Mouse (Mus musculus) embryonic facial prominence, embryonic 12.5 days (tissue): Measurements from ENCODE around the gene Ablim1. TPM values are rescaled to one million over a fixed set of nuclear protein-coding genes. Genes with fewer than 3 reads are reported as not detected.

Source experiments
- ATAC-seq: fragments of 200-750 bp; cut with Nextera tagmentation; 2 replicates; pipeline ENCODE4 v1.8.0; 2017; ENCODE audit not compliant: insufficient number of reproducible peaks, insufficient read depth, low FRiP score, low TSS enrichment
- H3K27ac ChIP-seq: fragments of 300-500 bp; sonication (generic); 2 replicates; pipeline ENCODE4 v1.5.1; 2016; ENCODE audit warnings: mild to moderate bottlenecking
- H3K27me3 ChIP-seq: fragments of 300-500 bp; sonication (generic); 2 replicates; pipeline ENCODE4 v1.6.1; 2016; ENCODE audit warnings: mild to moderate bottlenecking, moderate library complexity
- H3K36me3 ChIP-seq: fragments of 300-500 bp; sonication (generic); 2 replicates; pipeline ENCODE4 v1.6.1; 2016; ENCODE audit warnings: mild to moderate bottlenecking
- H3K4me1 ChIP-seq: fragments of 300-500 bp; sonication (generic); 2 replicates; pipeline ENCODE4 v1.6.1; 2016
- H3K4me2 ChIP-seq: fragments of 300-500 bp; sonication (generic); replicated peaks from 2 replicates; pipeline ENCODE4 v1.6.1; 2016; ENCODE audit warnings: mild to moderate bottlenecking, moderate library complexity
- H3K4me3 ChIP-seq: fragments of 300-500 bp; sonication (generic); 2 replicates; pipeline ENCODE4 v1.5.1; 2016; ENCODE audit warnings: mild to moderate bottlenecking
- H3K9ac ChIP-seq: fragments of 300-500 bp; sonication (generic); 2 replicates; pipeline ENCODE4 v1.6.1; 2016; ENCODE audit warnings: mild to moderate bottlenecking, moderate library complexity
- H3K9me3 ChIP-seq: fragments of 300-500 bp; sonication (generic); 2 replicates; pipeline ENCODE4 v1.6.1; 2016; ENCODE audit warnings: mild to moderate bottlenecking, moderate library complexity
- WGBS: fragments of 180-500 bp; shearing (Covaris S2); methylation state at CpG from one replicate; pipeline ENCODE4 v1.1.7; 2016; 5-methylcytosine and 5-hydroxymethylcytosine counted together
- polyA plus RNA-seq: library from polyadenylated mRNA; unstranded; fragments of >200 nt; fragmentation: Nextera tagmentation; extraction: Ambion mirVana; gene quantifications from 2 replicates; pipeline ENCODE4 v1.2.1, GENCODE M21; 2016

The Ablim1 gene
- polyA plus RNA-seq, 1 experiment from 2014 or later, result 32.0 TPM

DNA sequence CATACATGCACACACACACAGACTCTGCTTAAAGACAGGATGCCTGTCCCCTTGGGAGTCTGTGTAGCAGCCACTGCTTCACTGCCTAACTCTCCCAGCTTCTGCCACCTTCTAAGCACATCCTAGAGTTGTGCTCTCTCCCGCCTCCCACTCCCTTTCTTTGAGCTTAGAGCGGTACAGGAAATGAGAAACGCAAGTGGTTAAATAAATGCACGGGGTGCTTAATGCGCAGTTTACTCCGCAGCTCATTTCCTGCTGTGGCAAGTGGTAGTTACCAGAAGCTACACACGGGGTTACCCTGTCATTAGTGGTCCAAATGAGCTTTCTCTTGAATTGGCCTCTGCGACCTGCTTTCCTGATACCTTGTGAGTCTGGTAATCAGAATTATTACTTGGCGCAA is 134.4 kb downstream of the Ablim1 start:
- Histone ChIP-seq H3K36me3 (no peaks in the 10 kb centered on the region), H3K27ac (no peak overlapping the region), H3K4me2 (no peak overlapping the region), H3K4me3 (no peak overlapping the region), H3K9ac (no peak overlapping the region), H3K4me1 (peaks cover 11% of the 10 kb centered on the region; the same call in 1 of the 2 replicates), H3K9me3 (no peaks in the 10 kb centered on the region), H3K27me3 (no peaks in the 10 kb centered on the region)
- no peak for ATAC-seq
- WGBS, result 56% methylated on average over 9 of the region's 9 CpGs

- H3K4me2 ChIP-seq, result no peak overlapping the region
- no peaks in the 10 kb centered on the region for H3K36me3 ChIP-seq
- no peaks in the 10 kb centered on the region for H3K9me3 ChIP-seq
- peaks cover 11% of the 10 kb centered on the region; the same call in 1 of the 2 replicates for H3K4me1 ChIP-seq
- ATAC-seq, result no peak
- H3K27ac ChIP-seq, result no peak overlapping the region
- WGBS, result 76% methylated on average over 7 of the region's 7 CpGs
- H3K4me3 ChIP-seq, result no peak overlapping the region
- no peak overlapping the region for H3K9ac ChIP-seq
- H3K27me3 ChIP-seq, result no peaks in the 10 kb centered on the region
Measured at GRCm38 (mm10) chr19:57179269-57179668, 135.4 kb downstream of the Ablim1 start.

DNA sequence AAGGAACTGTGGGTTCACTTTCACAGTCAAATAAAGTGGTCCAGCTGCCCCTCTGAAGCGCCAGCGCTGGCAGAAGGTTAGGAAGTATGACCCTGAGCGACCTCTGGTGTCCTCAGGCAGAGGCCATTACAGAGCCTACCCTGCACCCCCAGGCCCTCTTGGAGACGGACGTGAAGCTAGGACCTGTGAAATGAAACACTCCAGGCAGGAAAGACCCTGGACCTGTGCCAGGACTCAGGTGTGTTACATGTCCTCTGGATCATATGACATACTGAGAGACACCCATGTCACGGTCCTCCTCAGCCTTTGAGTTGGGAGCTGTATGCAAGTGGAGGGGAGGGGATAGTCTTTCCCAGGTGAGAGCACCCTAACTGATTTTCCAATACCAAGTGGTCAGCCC is 137.4 kb downstream of the Ablim1 start:
- Histone ChIP-seq H3K4me2 (no peak overlapping the region), H3K4me3 (no peak overlapping the region), H3K4me1 (peaks cover 11% of the 10 kb centered on the region; the same call in 1 of the 2 replicates), H3K36me3 (no peaks in the 10 kb centered on the region), H3K9me3 (no peaks in the 10 kb centered on the region), H3K27ac (no peak overlapping the region), H3K27me3 (0 out of 2 replicates have a peak, but pooled peaks cover 2% of the 10 kb centered on the region), H3K9ac (no peak overlapping the region)
- no peak for ATAC-seq
- 47% methylated on average over 6 of the region's 6 CpGs for WGBS

- Histone ChIP-seq H3K27me3 (0 out of 2 replicates have a peak, but pooled peaks cover 2% of the 10 kb centered on the region), H3K4me3 (no peak overlapping the region), H3K9me3 (no peaks in the 10 kb centered on the region), H3K27ac (no peak overlapping the region), H3K4me2 (no peak overlapping the region), H3K4me1 (peaks cover 5% of the 10 kb centered on the region; the same call in 1 of the 2 replicates), H3K36me3 (no peaks in the 10 kb centered on the region), H3K9ac (no peak overlapping the region)
- no peak for ATAC-seq
Measured at GRCm38 (mm10) chr19:57175077-57175476, 139.6 kb downstream of the Ablim1 start.

DNA sequence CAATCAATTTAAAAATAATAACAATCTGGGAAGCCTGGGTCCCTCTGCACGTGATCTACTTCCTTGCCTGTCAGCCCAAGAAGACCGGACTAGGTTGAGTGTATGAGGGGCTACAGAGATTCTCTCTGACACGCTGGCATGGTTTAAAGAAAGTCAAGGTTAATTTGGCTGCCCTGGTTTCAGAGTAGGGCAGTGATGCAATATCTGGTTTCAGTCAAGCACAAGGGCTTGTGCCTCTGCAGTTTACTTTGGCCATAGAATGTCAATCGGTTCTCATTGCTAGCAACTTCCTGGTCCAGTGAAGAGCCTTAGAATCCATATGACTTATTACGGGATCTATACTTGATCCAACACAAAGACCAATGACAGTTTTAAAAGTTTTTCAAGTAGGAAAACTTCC is 140.2 kb downstream of the Ablim1 start:
- WGBS, result 70% methylated on average over 5 of the region's 5 CpGs
- Histone ChIP-seq H3K4me3 (no peak overlapping the region), H3K4me1 (no peaks in the 10 kb centered on the region; the same call in 1 of the 2 replicates), H3K27me3 (0 out of 2 replicates have a peak, but pooled peaks cover 2% of the 10 kb centered on the region), H3K27ac (no peak overlapping the region), H3K9ac (no peak overlapping the region), H3K9me3 (no peaks in the 10 kb centered on the region), H3K4me2 (no peak overlapping the region), H3K36me3 (no peaks in the 10 kb centered on the region)
- ATAC-seq, result no peak

DNA sequence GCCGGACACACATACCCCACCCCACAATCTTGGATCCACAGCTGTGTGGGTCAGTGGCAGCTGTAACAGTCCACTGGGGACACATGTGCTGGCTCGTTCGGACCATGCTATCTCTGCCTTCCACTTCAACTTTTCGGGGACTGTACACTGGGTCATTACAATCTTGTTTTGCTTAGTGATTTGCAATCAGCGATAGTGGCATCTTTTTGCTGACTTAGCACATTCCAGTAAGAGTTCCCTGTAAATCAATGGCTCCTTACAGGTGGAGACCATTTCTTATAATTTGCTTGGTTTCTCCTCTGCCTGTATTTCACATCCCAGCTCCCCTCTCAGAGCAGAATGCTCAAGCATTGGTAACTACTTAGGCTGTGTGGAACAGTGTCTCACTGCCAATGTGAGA is 140.7 kb downstream of the Ablim1 start:
- H3K4me1 ChIP-seq, result no peaks in the 10 kb centered on the region; the same call in 1 of the 2 replicates
- 0 out of 2 replicates have a peak, but pooled peaks cover 2% of the 10 kb centered on the region for H3K27me3 ChIP-seq

GRCm38 (mm10) chr19:57172321-57172720 is 142.4 kb downstream of the Ablim1 start:
- H3K4me2 ChIP-seq, result no peak overlapping the region
- no peak overlapping the region for H3K27ac ChIP-seq
- 0 out of 2 replicates have a peak, but pooled peaks cover 2% of the 10 kb centered on the region for H3K27me3 ChIP-seq
- no peak overlapping the region for H3K4me3 ChIP-seq
- no peak for ATAC-seq
- no peak overlapping the region for H3K9ac ChIP-seq
- H3K4me1 ChIP-seq, result no peaks in the 10 kb centered on the region; the same call in 1 of the 2 replicates
- H3K36me3 ChIP-seq, result no peaks in the 10 kb centered on the region
- no peaks in the 10 kb centered on the region for H3K9me3 ChIP-seq
- 74% methylated on average over 5 of the region's 5 CpGs for WGBS

More for the DNA sequence above, 140.7 kb downstream of the Ablim1 start:
- ATAC-seq, result no peak
- H3K36me3 ChIP-seq, result no peaks in the 10 kb centered on the region
- no peak overlapping the region for H3K9ac ChIP-seq
- H3K4me3 ChIP-seq, result no peak overlapping the region
- WGBS, result 66% methylated on average over 5 of the region's 5 CpGs
- H3K27ac ChIP-seq, result no peak overlapping the region
- H3K9me3 ChIP-seq, result no peaks in the 10 kb centered on the region
- H3K4me2 ChIP-seq, result no peak overlapping the region

GRCm38 (mm10) chr19:57170880-57171279 is 143.8 kb downstream of the Ablim1 start:
- WGBS, result 79% methylated on average over 5 of the region's 5 CpGs
- H3K27me3 ChIP-seq, result 0 out of 2 replicates have a peak, but pooled peaks cover 2% of the 10 kb centered on the region
- no peaks in the 10 kb centered on the region for H3K36me3 ChIP-seq
- no peaks in the 10 kb centered on the region for H3K9me3 ChIP-seq
- H3K4me2 ChIP-seq, result no peak overlapping the region
- ATAC-seq, result no peak
- H3K27ac ChIP-seq, result no peak overlapping the region
- H3K4me3 ChIP-seq, result no peak overlapping the region
- H3K9ac ChIP-seq, result no peak overlapping the region
- H3K4me1 ChIP-seq, result no peaks in the 10 kb centered on the region

DNA sequence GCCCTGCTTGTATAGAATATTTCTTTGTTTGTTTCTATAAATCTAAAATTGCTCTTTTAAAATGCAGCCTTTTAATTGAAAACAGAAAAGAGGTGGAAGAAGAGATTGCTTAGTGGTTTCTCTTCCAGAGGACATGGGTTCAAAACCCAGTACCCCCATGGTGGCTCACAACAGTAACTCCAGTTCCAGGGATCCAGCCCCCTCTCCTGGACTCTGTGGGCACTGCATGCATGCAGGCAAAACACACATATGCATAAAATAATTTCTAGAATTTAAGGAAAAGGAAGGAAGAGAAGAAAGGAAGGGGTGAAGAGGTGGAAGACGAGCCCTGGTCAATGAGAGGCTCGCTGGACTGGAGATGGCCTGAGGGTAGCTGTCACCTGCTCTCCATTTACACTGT is 145.2 kb downstream of the Ablim1 start:
- no peaks in the 10 kb centered on the region for H3K4me1 ChIP-seq
- WGBS, result 74% methylated on average over 2 of the region's 2 CpGs
- no peak overlapping the region for H3K4me3 ChIP-seq
- no peak for ATAC-seq
- H3K4me2 ChIP-seq, result no peak overlapping the region
- H3K27me3 ChIP-seq, result 0 out of 2 replicates have a peak, but pooled peaks cover 2% of the 10 kb centered on the region
- H3K9ac ChIP-seq, result no peak overlapping the region
- H3K9me3 ChIP-seq, result no peaks in the 10 kb centered on the region
- no peaks in the 10 kb centered on the region for H3K36me3 ChIP-seq
- no peak overlapping the region for H3K27ac ChIP-seq

DNA sequence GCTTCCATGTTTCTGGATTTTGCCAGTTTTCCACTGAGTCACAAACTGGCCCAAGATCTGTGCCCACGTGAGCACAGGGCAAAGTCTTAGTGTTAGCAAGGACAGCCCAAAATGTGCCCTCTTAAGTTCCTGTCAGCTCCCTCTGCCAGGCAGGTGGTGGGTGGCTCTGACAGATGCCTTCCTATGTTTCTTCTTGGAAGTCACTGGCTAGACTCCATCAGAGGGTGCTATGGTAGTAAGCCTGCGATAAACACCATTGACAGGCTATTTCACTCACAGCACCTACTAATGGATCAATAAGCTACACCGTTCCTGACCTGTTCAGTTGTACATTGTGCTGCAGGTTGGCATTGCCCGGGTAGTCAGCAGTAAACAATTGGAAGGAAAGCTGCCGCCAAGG is 147.0 kb downstream of the Ablim1 start:
- Histone ChIP-seq H3K9me3 (no peaks in the 10 kb centered on the region), H3K36me3 (no peaks in the 10 kb centered on the region), H3K4me1 (no peaks in the 10 kb centered on the region), H3K27ac (no peak overlapping the region), H3K4me2 (no peak overlapping the region), H3K27me3 (no peaks in the 10 kb centered on the region), H3K9ac (no peak overlapping the region), H3K4me3 (no peak overlapping the region)
- WGBS, result 91% methylated on average over 5 of the region's 5 CpGs
- no peak for ATAC-seq

GRCm38 (mm10) chr19:57164882-57165281 is 149.8 kb downstream of the Ablim1 start:
- Histone ChIP-seq H3K9ac (no peak overlapping the region), H3K4me2 (no peak overlapping the region), H3K27ac (no peak overlapping the region), H3K4me1 (no peaks in the 10 kb centered on the region), H3K4me3 (no peak overlapping the region), H3K36me3 (no peaks in the 10 kb centered on the region), H3K27me3 (no peaks in the 10 kb centered on the region), H3K9me3 (no peaks in the 10 kb centered on the region)
- WGBS, result 74% methylated on average over 2 of the region's 2 CpGs
- ATAC-seq, result no peak

DNA sequence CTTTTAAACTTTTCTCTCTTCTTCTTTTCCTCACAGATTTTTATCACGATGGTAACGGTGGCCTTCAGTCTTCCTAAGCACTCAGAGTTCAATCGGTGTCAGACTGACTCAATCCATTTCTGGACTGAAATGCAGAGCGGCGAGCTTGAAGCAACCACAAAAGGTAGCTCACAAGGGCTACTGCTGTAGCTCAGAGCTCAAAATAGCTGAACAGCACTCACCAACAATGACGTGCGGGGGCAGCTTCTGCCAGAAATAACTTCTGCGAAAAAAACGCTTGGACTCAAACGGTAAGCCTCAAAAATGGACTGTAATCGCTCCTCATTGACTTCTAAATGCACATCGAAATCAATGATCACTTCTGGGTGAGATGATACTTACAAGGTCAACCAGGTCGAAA is 151.4 kb downstream of the Ablim1 start:
- no peak overlapping the region for H3K27ac ChIP-seq
- H3K36me3 ChIP-seq, result no peaks in the 10 kb centered on the region
- no peaks in the 10 kb centered on the region for H3K9me3 ChIP-seq
- H3K4me2 ChIP-seq, result no peak overlapping the region
- no peak overlapping the region for H3K4me3 ChIP-seq
- H3K27me3 ChIP-seq, result no peaks in the 10 kb centered on the region
- H3K4me1 ChIP-seq, result no peaks in the 10 kb centered on the region
- 87% methylated on average over 13 of the region's 13 CpGs for WGBS
- no peak overlapping the region for H3K9ac ChIP-seq
- ATAC-seq, result no peak
